Mouse (Mus musculus): ENCODE data around the gene Pias4. TPM values are rescaled to one million over a fixed set of nuclear protein-coding genes. Genes with fewer than 3 reads are reported as not detected.

Gene Pias4
- polyA plus RNA-seq, 1 experiment from 2014 or later, result 52.7 TPM

Other genes with a start within 250 kb of the Pias4 start
- 14.6 and 19.0 TPM in 2 replicates for gene Lmnb2, start 249.7 kb downstream of the Pias4 start, polyA plus RNA-seq (2014; fragmentation: Nextera tagmentation; extraction: Ambion mirVana)
- 13.8 and 14.6 TPM in 2 replicates for gene Gadd45b, start 237.8 kb downstream of the Pias4 start, polyA plus RNA-seq (2014; fragmentation: Nextera tagmentation; extraction: Ambion mirVana)
- gene Gng7, start 153.0 kb downstream of the Pias4 start, polyA plus RNA-seq (2014; fragmentation: Nextera tagmentation; extraction: Ambion mirVana), result 6.6 and 7.2 TPM in 2 replicates
- gene Diras1, start 142.3 kb downstream of the Pias4 start, polyA plus RNA-seq (2014; fragmentation: Nextera tagmentation; extraction: Ambion mirVana), result 3.4 and 5.8 TPM in 2 replicates
- 9.2 and 11.0 TPM in 2 replicates for gene Slc39a3, start 130.5 kb downstream of the Pias4 start, polyA plus RNA-seq (2014; fragmentation: Nextera tagmentation; extraction: Ambion mirVana)
- gene Sgta, start 107.7 kb downstream of the Pias4 start, polyA plus RNA-seq (2014; fragmentation: Nextera tagmentation; extraction: Ambion mirVana), result 200 and 210 TPM in 2 replicates
- 44.1 and 46.4 TPM in 2 replicates for gene Thop1, start 97.9 kb downstream of the Pias4 start, polyA plus RNA-seq (2014; fragmentation: Nextera tagmentation; extraction: Ambion mirVana)
- 0.23 and 0.49 TPM in 2 replicates for gene Creb3l3, start 69.0 kb downstream of the Pias4 start, polyA plus RNA-seq (2014; fragmentation: Nextera tagmentation; extraction: Ambion mirVana)
- 201 and 203 TPM in 2 replicates for gene Map2k2, start 62.0 kb downstream of the Pias4 start, polyA plus RNA-seq (2014; fragmentation: Nextera tagmentation; extraction: Ambion mirVana)
- gene Zbtb7a, start 32.7 kb downstream of the Pias4 start, polyA plus RNA-seq (2014; fragmentation: Nextera tagmentation; extraction: Ambion mirVana), result 6.6 and 7.9 TPM in 2 replicates
- 380 and 413 TPM in 2 replicates for gene Eef2, start 8.7 kb upstream of the Pias4 start, polyA plus RNA-seq (2014; fragmentation: Nextera tagmentation; extraction: Ambion mirVana)
- gene Dapk3, start 15.1 kb upstream of the Pias4 start, polyA plus RNA-seq (2014; fragmentation: Nextera tagmentation; extraction: Ambion mirVana), result 49.9 and 53.3 TPM in 2 replicates
- gene 4930442H23Rik, start 15.9 kb upstream of the Pias4 start, polyA plus RNA-seq (2014; fragmentation: Nextera tagmentation; extraction: Ambion mirVana), result not detected in 2 replicates
- 0.08 TPM in 1 of 2 replicates, not detected in the other for gene Nmrk2, start 34.1 kb upstream of the Pias4 start, polyA plus RNA-seq (2014; fragmentation: Nextera tagmentation; extraction: Ambion mirVana)
- 22.8 and 23.8 TPM in 2 replicates for gene Atcay, start 62.9 kb upstream of the Pias4 start, polyA plus RNA-seq (2014; fragmentation: Nextera tagmentation; extraction: Ambion mirVana)
- gene Zfr2, start 65.2 kb upstream of the Pias4 start, polyA plus RNA-seq (2014; fragmentation: Nextera tagmentation; extraction: Ambion mirVana), result 3.4 and 4.3 TPM in 2 replicates
- gene Matk, start 85.0 kb upstream of the Pias4 start, polyA plus RNA-seq (2014; fragmentation: Nextera tagmentation; extraction: Ambion mirVana), result 3.1 and 3.3 TPM in 2 replicates
- 179 and 182 TPM in 2 replicates for gene Mrpl54, start 99.0 kb upstream of the Pias4 start, polyA plus RNA-seq (2014; fragmentation: Nextera tagmentation; extraction: Ambion mirVana)
- gene Apba3, start 99.0 kb upstream of the Pias4 start, polyA plus RNA-seq (2014; fragmentation: Nextera tagmentation; extraction: Ambion mirVana), result 32.1 and 33.5 TPM in 2 replicates
- 3.8 and 3.9 TPM in 2 replicates for gene Tjp3, start 123.7 kb upstream of the Pias4 start, polyA plus RNA-seq (2014; fragmentation: Nextera tagmentation; extraction: Ambion mirVana)
- 46.3 and 47.0 TPM in 2 replicates for gene Pip5k1c, start 125.0 kb upstream of the Pias4 start, polyA plus RNA-seq (2014; fragmentation: Nextera tagmentation; extraction: Ambion mirVana)
- 26.0 and 28.9 TPM in 2 replicates for gene Cactin, start 153.2 kb upstream of the Pias4 start, polyA plus RNA-seq (2014; fragmentation: Nextera tagmentation; extraction: Ambion mirVana)
- gene Tbxa2r, start 160.8 kb upstream of the Pias4 start, polyA plus RNA-seq (2014; fragmentation: Nextera tagmentation; extraction: Ambion mirVana), result 2.3 TPM in 2 replicates
- gene Gipc3, start 175.3 kb upstream of the Pias4 start, polyA plus RNA-seq (2014; fragmentation: Nextera tagmentation; extraction: Ambion mirVana), result not detected in 2 replicates
- 90.2 and 100 TPM in 2 replicates for gene Hmg20b, start 182.6 kb upstream of the Pias4 start, polyA plus RNA-seq (2014; fragmentation: Nextera tagmentation; extraction: Ambion mirVana)
- gene Mfsd12, start 189.6 kb upstream of the Pias4 start, polyA plus RNA-seq (2014; fragmentation: Nextera tagmentation; extraction: Ambion mirVana), result 3.9 and 4.6 TPM in 2 replicates
- 0.47 TPM in 1 of 2 replicates, not detected in the other for gene 4930404N11Rik, start 197.9 kb upstream of the Pias4 start, polyA plus RNA-seq (2014; fragmentation: Nextera tagmentation; extraction: Ambion mirVana)
- gene Fzr1, start 210.6 kb upstream of the Pias4 start, polyA plus RNA-seq (2014; fragmentation: Nextera tagmentation; extraction: Ambion mirVana), result 83.0 and 92.1 TPM in 2 replicates
- gene Dohh, start 216.5 kb upstream of the Pias4 start, polyA plus RNA-seq (2014; fragmentation: Nextera tagmentation; extraction: Ambion mirVana), result 44.8 and 52.6 TPM in 2 replicates
- gene Gm48551, start 216.5 kb upstream of the Pias4 start, polyA plus RNA-seq (2014; fragmentation: Nextera tagmentation; extraction: Ambion mirVana), result 2.2 and 3.2 TPM in 2 replicates
- 0.49 and 1.0 TPM in 2 replicates for gene Gm48552, start 221.1 kb upstream of the Pias4 start, polyA plus RNA-seq (2014; fragmentation: Nextera tagmentation; extraction: Ambion mirVana)
- gene Smim24, start 225.1 kb upstream of the Pias4 start, polyA plus RNA-seq (2014; fragmentation: Nextera tagmentation; extraction: Ambion mirVana), result 2.7 and 4.1 TPM in 2 replicates

All from hindbrain, embryonic 11.5 days (tissue).